Comparison of ENCODE assay signal across 8 mouse cellular contexts in genomic region chr4:106749699-106750098, GRCm38 (mm10). TPM values are rescaled to one million over a fixed set of nuclear protein-coding genes. Genes with fewer than 3 reads are reported as not detected.
DNase-seq lines count a peak whose midpoint lies in the region; ATAC-seq lines count a peak whose summit lies in the region.

No protein-coding gene starts in this region.

- peak overlapping the region; percentile 41 for H3K4me2 ChIP-seq in hindbrain, embryonic 13.5 days

- DNase-seq in T-cell, adult 2 months (ENCODE audit: low spot score): peak; percentile 18
- peak; percentile 76 to 77 for DNase-seq in cerebellum, postnatal 14 days
- peak; percentile 40 to 71 for DNase-seq in frontal cortex, postnatal 25 days (ENCODE audit: low spot score in 2 of 2)
- peak; percentile 76 for DNase-seq in layer of hippocampus, postnatal 36 days
- peak; percentile 56 for DNase-seq in lung, postnatal 14 days
- DNase-seq in retina, postnatal 7 days (ENCODE audit: low read depth, low spot score): peak; percentile 63

- H3K9me3 ChIP-seq in hindbrain, embryonic 13.5 days: no peaks in the 10 kb centered on the region

- H3K4me3 ChIP-seq in hindbrain, embryonic 13.5 days: peak overlapping the region; percentile 25

- 3% methylated on average over 7 of the region's 7 CpGs for WGBS in hindbrain, embryonic 13.5 days

- H3K36me3 ChIP-seq in hindbrain, embryonic 13.5 days: no peaks in the 10 kb centered on the region

- H3K4me1 ChIP-seq in hindbrain, embryonic 13.5 days (replicated peaks): peaks cover 26% of the 10 kb centered on the region

- H3K27ac ChIP-seq in hindbrain, embryonic 13.5 days: peak overlapping the region; percentile 9

- ATAC-seq in hindbrain, embryonic 13.5 days (ENCODE audit: low FRiP score): peak; percentile 84
- no peak for ATAC-seq in monocyte, adult 5-6 weeks (replicated peaks; ENCODE audit: insufficient number of reproducible peaks, low FRiP score, low TSS enrichment, poor library complexity, severe bottlenecking)

- H3K9ac ChIP-seq in hindbrain, embryonic 13.5 days: peak overlapping the region; percentile 4; the same call in 1 of the 2 replicates

- H3K27me3 ChIP-seq in hindbrain, embryonic 13.5 days: no peaks in the 10 kb centered on the region

RNA-seq across cellular contexts. Expression of gene Fam151a, which starts 16.0 kb away (rescaled TPM):
- not detected in 2 replicates for polyA plus RNA-seq in hindbrain, embryonic 13.5 days (2015; fragmentation: Nextera tagmentation; extraction: Ambion mirVana)
- not detected for total RNA-seq in layer of hippocampus, postnatal 36 days (2021)
- total RNA-seq in monocyte, adult 5-6 weeks (2017): not detected in 3 replicates

RNA-seq across cellular contexts. Expression of gene Mroh7, which starts 19.0 kb away (rescaled TPM):
- polyA plus RNA-seq in hindbrain, embryonic 13.5 days (2015; fragmentation: Nextera tagmentation; extraction: Ambion mirVana): 0.21 and 0.36 TPM in 2 replicates
- 1 to 10 TPM; 2.8 to 2.9 TPM for total RNA-seq in layer of hippocampus, postnatal 36 days (2021)
- not detected in 3 replicates for total RNA-seq in monocyte, adult 5-6 weeks (2017)

RNA-seq across cellular contexts. Expression of gene Acot11, which starts 55.1 kb away (rescaled TPM):
- 1.3 and 1.5 TPM in 2 replicates for polyA plus RNA-seq in hindbrain, embryonic 13.5 days (2015; fragmentation: Nextera tagmentation; extraction: Ambion mirVana)
- 10 to 100 TPM; 50.8 to 52.0 TPM for total RNA-seq in layer of hippocampus, postnatal 36 days (2021)
- total RNA-seq in monocyte, adult 5-6 weeks (2017): 6.8 to 11.0 TPM (median 8.8 TPM) in 3 replicates

Comparison
In these comparisons a context has a peak if more than half of its experiments do, and no peak if none do; other contexts are left out.
1. DNase-seq: peak in every context shown above with its lines; median percentile 76 in cerebellum, postnatal 14 days; 76 in layer of hippocampus, postnatal 36 days; 63 in retina, postnatal 7 days; 56 in lung, postnatal 14 days; 56 in frontal cortex, postnatal 25 days; 18 in T-cell, adult 2 months.